Mouse (Mus musculus): ENCODE data around the gene Rassf7. TPM values are rescaled to one million over a fixed set of nuclear protein-coding genes. Genes with fewer than 3 reads are reported as not detected.

Gene Rassf7
- total RNA-seq, 2 experiments from 2014 or later, result 14.7 to 15.1 TPM

Small RNA genes lying within 50 kb of the gene (microRNA-seq; reads per million reads assigned to microRNA genes)
- gene Mir210, result 507 reads per million, percentile 67 among the genes with 10 or more reads in this experiment

Other genes with a start within 250 kb of the Rassf7 start
- gene Ifitm1, start 248.6 kb upstream of the Rassf7 start, total RNA-seq (2021), result 10 to 100 TPM in 1 of 2 experiments, 1 to 10 TPM in 1; 8.0 to 13.7 TPM
- 100 to 1,000 TPM; 109 to 115 TPM for gene Ifitm3, start 205.1 kb upstream of the Rassf7 start, total RNA-seq (2021)
- gene Ifitm6, start 197.9 kb upstream of the Rassf7 start, total RNA-seq (2021), result 1 to 10 TPM; 2.1 to 4.5 TPM
- gene Gm17387, start 186.7 kb upstream of the Rassf7 start, total RNA-seq (2021), result not detected
- gene B4galnt4, start 154.8 kb upstream of the Rassf7 start, total RNA-seq (2021), result 10 to 100 TPM in 1 of 2 experiments, 1 to 10 TPM in 1; 7.0 to 11.3 TPM
- gene Pkp3, start 137.6 kb upstream of the Rassf7 start, total RNA-seq (2021), result 1 to 10 TPM; 1.6 to 2.2 TPM
- gene Sigirr, start 115.3 kb upstream of the Rassf7 start, total RNA-seq (2021), result 10 to 100 TPM in 1 of 2 experiments, 1 to 10 TPM in 1; 7.0 to 10.3 TPM
- gene Ano9, start 98.1 kb upstream of the Rassf7 start, total RNA-seq (2021), result 1 to 10 TPM in 1 of 2 experiments, under 1 TPM in 1; 0.65 to 2.2 TPM
- 10 to 100 TPM; 44.2 to 53.1 TPM for gene Ptdss2, start 93.5 kb upstream of the Rassf7 start, total RNA-seq (2021)
- 100 to 1,000 TPM; 179 to 186 TPM for gene Rnh1, start 43.0 kb upstream of the Rassf7 start, total RNA-seq (2021)
- 10 to 100 TPM; 88.5 to 96.4 TPM for gene Hras, start 21.9 kb upstream of the Rassf7 start, total RNA-seq (2021)
- 1 to 10 TPM; 8.8 to 9.9 TPM for gene Lrrc56, start 21.7 kb upstream of the Rassf7 start, total RNA-seq (2021)
- 1 to 10 TPM in 1 of 2 experiments, under 1 TPM in 1; 0.82 to 1.0 TPM for gene Lmntd2, start 1.8 kb upstream of the Rassf7 start, total RNA-seq (2021)
- gene Phrf1, start 12.9 kb downstream of the Rassf7 start, total RNA-seq (2021), result 10 to 100 TPM; 77.1 to 91.9 TPM
- 1 to 10 TPM; 7.3 to 7.5 TPM for gene Irf7, start 50.6 kb downstream of the Rassf7 start, total RNA-seq (2021)
- gene Cdhr5, start 60.9 kb downstream of the Rassf7 start, total RNA-seq (2021), result 10 to 100 TPM in 1 of 2 experiments, 1 to 10 TPM in 1; 9.4 to 15.5 TPM
- gene Sct, start 63.3 kb downstream of the Rassf7 start, total RNA-seq (2021), result 10 to 100 TPM in 1 of 2 experiments, 1 to 10 TPM in 1; 9.0 to 12.9 TPM
- under 1 TPM; 0.34 to 0.36 TPM for gene Drd4, start 76.1 kb downstream of the Rassf7 start, total RNA-seq (2021)
- 10 to 100 TPM; 74.1 to 78.8 TPM for gene Deaf1, start 111.8 kb downstream of the Rassf7 start, total RNA-seq (2021)
- gene Tmem80, start 111.9 kb downstream of the Rassf7 start, total RNA-seq (2021), result 10 to 100 TPM; 34.8 to 36.6 TPM
- 10 to 100 TPM in 1 of 2 experiments, 1 to 10 TPM in 1; 3.1 to 15.7 TPM for gene Eps8l2, start 123.0 kb downstream of the Rassf7 start, total RNA-seq (2021)
- gene Taldo1, start 176.3 kb downstream of the Rassf7 start, total RNA-seq (2021), result 100 to 1,000 TPM; 251 to 277 TPM
- gene Gatd1, start 198.3 kb downstream of the Rassf7 start, total RNA-seq (2021), result 10 to 100 TPM; 44.9 to 50.6 TPM
- gene Cend1, start 213.6 kb downstream of the Rassf7 start, total RNA-seq (2021), result 1 to 10 TPM; 2.7 to 4.8 TPM
- gene Slc25a22, start 222.0 kb downstream of the Rassf7 start, total RNA-seq (2021), result 10 to 100 TPM; 46.9 to 60.3 TPM
- gene Pidd1, start 228.2 kb downstream of the Rassf7 start, total RNA-seq (2021), result 10 to 100 TPM in 1 of 2 experiments, 1 to 10 TPM in 1; 8.4 to 12.6 TPM
- gene Rplp2, start 231.5 kb downstream of the Rassf7 start, total RNA-seq (2021), result 1,000 to 10,000 TPM; 1,329 to 1,362 TPM
- gene Pnpla2, start 239.3 kb downstream of the Rassf7 start, total RNA-seq (2021), result 100 to 1,000 TPM; 173 to 205 TPM
- gene Cracr2b, start 245.2 kb downstream of the Rassf7 start, total RNA-seq (2021), result 10 to 100 TPM; 13.1 to 14.2 TPM

All from adrenal gland, postnatal 4 days (tissue).